Mouse (Mus musculus): ENCODE results near the gene Prima1.

DNA sequence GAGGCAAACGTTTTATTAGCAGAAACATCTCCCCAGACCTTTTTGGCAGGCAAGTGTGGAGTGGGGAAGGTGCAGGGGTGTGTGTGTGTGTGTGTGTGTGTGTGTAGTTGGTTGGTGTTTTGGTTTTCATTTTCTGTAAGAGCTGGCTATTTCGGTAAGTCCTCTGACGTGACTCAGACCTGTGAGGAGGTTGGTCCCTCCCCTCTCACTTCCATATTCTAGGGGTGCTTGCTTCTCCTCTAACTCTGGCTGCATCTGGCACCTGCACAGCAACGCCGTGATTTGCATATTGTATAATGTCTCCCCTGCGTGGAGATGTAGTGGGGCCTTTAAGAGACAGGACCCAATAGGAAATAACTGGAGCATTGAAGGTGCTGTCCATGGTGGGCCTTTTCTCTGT, 31.1 kb upstream of the Prima1 start:
- TF ChIP-seq CTCF (IDR thresholded peaks at IDR 0.05; ENCODE audit: borderline replicate concordance, control insufficient read depth, extremely low read depth, insufficient read depth, low read length, poor library complexity) (no peak), POLR2A (IDR thresholded peaks at IDR 0.05; ENCODE audit: control insufficient read depth, extremely low read depth, insufficient read depth, low read length, poor library complexity) (no peak)
